Mouse (Mus musculus): ENCODE measurements around the gene 4921507P07Rik.
"Not testable (repeated sequence)": the region's sequence is repeated elsewhere in the genome, so short reads cannot be mapped to it uniquely, and the experiment has no call there.

4921507P07Rik gene

GRCm38 (mm10) chr6:50557566-50557965 lies 38.9 kb downstream of the 4921507P07Rik start:
- no peak for DNase-seq (ENCODE audit: low spot score)

GRCm38 (mm10) chr6:50554223-50554622 lies 42.2 kb downstream of the 4921507P07Rik start:
- DNase-seq (ENCODE audit: low spot score): not testable (repeated sequence)

- no peak for DNase-seq (ENCODE audit: low spot score)
Measured at GRCm38 (mm10) chr6:50552881-50553518, 43.4 kb downstream of the 4921507P07Rik start.

GRCm38 (mm10) chr6:50549791-50550190 lies 46.6 kb downstream of the 4921507P07Rik start:
- no peak for DNase-seq (ENCODE audit: low spot score)

GRCm38 (mm10) chr6:50549051-50549450 lies 47.4 kb downstream of the 4921507P07Rik start:
- DNase-seq (ENCODE audit: low spot score): no peak

- DNase-seq (ENCODE audit: low spot score): no peak
Measured at GRCm38 (mm10) chr6:50545412-50546043, 50.9 kb downstream of the 4921507P07Rik start.

GRCm38 (mm10) chr6:50542535-50542934 lies 53.9 kb downstream of the 4921507P07Rik start:
- no peak for DNase-seq (ENCODE audit: low spot score)

GRCm38 (mm10) chr6:50539641-50540040 lies 56.8 kb downstream of the 4921507P07Rik start:
- DNase-seq (ENCODE audit: low spot score): no peak

GRCm38 (mm10) chr6:50536461-50536892 lies 60.0 kb downstream of the 4921507P07Rik start:
- DNase-seq (ENCODE audit: low spot score): peak; percentile 24

- DNase-seq (ENCODE audit: low spot score): no peak
Measured at GRCm38 (mm10) chr6:50535346-50535745, 61.1 kb downstream of the 4921507P07Rik start.

- no peak for DNase-seq (ENCODE audit: low spot score)
Measured at GRCm38 (mm10) chr6:50531920-50532319, 64.5 kb downstream of the 4921507P07Rik start.

GRCm38 (mm10) chr6:50531003-50531402 lies 65.4 kb downstream of the 4921507P07Rik start:
- DNase-seq (ENCODE audit: low spot score): no peak

GRCm38 (mm10) chr6:50529194-50529593 lies 67.2 kb downstream of the 4921507P07Rik start:
- no peak for DNase-seq (ENCODE audit: low spot score)

GRCm38 (mm10) chr6:50527416-50527815 lies 69.0 kb downstream of the 4921507P07Rik start:
- DNase-seq (ENCODE audit: low spot score): no peak

- no peak for DNase-seq (ENCODE audit: low spot score)
Measured at GRCm38 (mm10) chr6:50526597-50527024, 69.8 kb downstream of the 4921507P07Rik start.

GRCm38 (mm10) chr6:50525846-50526245 lies 70.6 kb downstream of the 4921507P07Rik start:
- DNase-seq (ENCODE audit: low spot score): no peak

GRCm38 (mm10) chr6:50524261-50524896 lies 72.1 kb downstream of the 4921507P07Rik start:
- DNase-seq (ENCODE audit: low spot score): no peak

Data from spleen, adult 12 weeks (tissue).